Mouse (Mus musculus) neural tube, embryonic 14.5 days (tissue): Measurements from ENCODE around the gene Myrf. TPM values are rescaled to one million over a fixed set of nuclear protein-coding genes. Genes with fewer than 3 reads are reported as not detected.

Experiments used
- ATAC-seq: fragments of 200-750 bp; cut with Nextera tagmentation; 2 replicates; pipeline ENCODE4 v1.8.0; 2017; ENCODE audit warnings: low read depth, mild to moderate bottlenecking, moderate TSS enrichment, moderate library complexity
- H3K27ac ChIP-seq: fragments of 300-500 bp; sonication (generic); 2 replicates; pipeline ENCODE4 v1.5.1; 2014; ENCODE audit warnings: low read depth, mild to moderate bottlenecking, control low read depth, low read length, moderate library complexity, mixed read lengths
- H3K27me3 ChIP-seq: fragments of 300-500 bp; sonication (generic); 2 replicates; pipeline ENCODE4 v1.6.1; 2014; ENCODE audit warnings: low read length; ENCODE audit not compliant: control insufficient read depth, insufficient read depth
- H3K36me3 ChIP-seq: fragments of 300-500 bp; sonication (generic); 2 replicates; pipeline ENCODE4 v1.6.1; 2014; ENCODE audit warnings: low read length, mixed read lengths; ENCODE audit not compliant: control insufficient read depth, insufficient read depth
- H3K4me1 ChIP-seq: fragments of 300-500 bp; sonication (generic); 2 replicates; pipeline ENCODE4 v1.6.1; 2014; ENCODE audit warnings: low read length; ENCODE audit not compliant: control insufficient read depth, insufficient read depth
- H3K4me2 ChIP-seq: fragments of 300-500 bp; sonication (generic); 2 replicates; pipeline ENCODE4 v1.6.1; 2014; ENCODE audit warnings: mild to moderate bottlenecking, low read depth, low read length, control low read depth
- H3K4me3 ChIP-seq: fragments of 300-500 bp; sonication (generic); 2 replicates; pipeline ENCODE4 v1.5.1; 2014; ENCODE audit warnings: low read depth, low read length, control low read depth, mixed read lengths
- H3K9ac ChIP-seq: fragments of 300-500 bp; sonication (generic); replicated peaks from 2 replicates; pipeline ENCODE4 v1.6.1; 2014; ENCODE audit warnings: low read depth, mild to moderate bottlenecking, control low read depth, low read length, mixed read lengths
- H3K9me3 ChIP-seq: fragments of 300-500 bp; sonication (generic); 2 replicates; pipeline ENCODE4 v1.6.1; 2016; ENCODE audit warnings: low read length; ENCODE audit not compliant: control insufficient read depth
- WGBS: fragments of 180-500 bp; shearing (Covaris S2); extraction: QIAGEN DNeasy Blood & Tissue Kit; methylation state at CpG from one replicate; pipeline ENCODE4 v1.1.7; 2014; 5-methylcytosine and 5-hydroxymethylcytosine counted together
- polyA plus RNA-seq: library from polyadenylated mRNA; unstranded; fragments of >200 nt; fragmentation: Nextera tagmentation; extraction: Ambion mirVana; gene quantifications from 2 replicates; pipeline ENCODE4 v1.2.1, GENCODE M21; 2014

The Myrf gene
- polyA plus RNA-seq, 1 experiment from 2014 or later = 0.76 TPM

- Histone ChIP-seq H3K36me3 (peaks cover 58% of the 10 kb centered on the region), H3K4me2 (no peak overlapping the region), H3K9ac (no peak overlapping the region), H3K27ac (no peak overlapping the region), H3K9me3 (no peaks in the 10 kb centered on the region), H3K27me3 (no peaks in the 10 kb centered on the region), H3K4me3 (no peak overlapping the region), H3K4me1 (no peaks in the 10 kb centered on the region)
- WGBS = 88% methylated on average over 11 of the region's 11 CpGs
- ATAC-seq = no peak
Observed at GRCm38 (mm10) chr19:10194337-10194736, 46.2 kb downstream of the Myrf start.

GRCm38 (mm10) chr19:10191326-10191725, 49.2 kb downstream of the Myrf start:
- H3K9me3 ChIP-seq = no peaks in the 10 kb centered on the region
- no peak overlapping the region for H3K4me2 ChIP-seq
- no peak for ATAC-seq
- 78% methylated on average over 7 of the region's 7 CpGs for WGBS
- no peaks in the 10 kb centered on the region for H3K27me3 ChIP-seq
- peaks cover 79% of the 10 kb centered on the region for H3K36me3 ChIP-seq
- no peak overlapping the region for H3K9ac ChIP-seq
- no peak overlapping the region for H3K4me3 ChIP-seq
- H3K27ac ChIP-seq = no peak overlapping the region
- no peaks in the 10 kb centered on the region for H3K4me1 ChIP-seq

- 57% methylated on average over 2 of the region's 2 CpGs for WGBS
- H3K9ac ChIP-seq = no peak overlapping the region
- H3K9me3 ChIP-seq = no peaks in the 10 kb centered on the region
- H3K27me3 ChIP-seq = no peaks in the 10 kb centered on the region
- H3K36me3 ChIP-seq = peaks cover 82% of the 10 kb centered on the region
- H3K4me1 ChIP-seq = no peaks in the 10 kb centered on the region
- H3K4me2 ChIP-seq = no peak overlapping the region
- H3K27ac ChIP-seq = no peak overlapping the region
- H3K4me3 ChIP-seq = no peak overlapping the region
- no peak for ATAC-seq
Observed at GRCm38 (mm10) chr19:10190796-10191195, 49.8 kb downstream of the Myrf start.

GRCm38 (mm10) chr19:10189940-10190339, 50.6 kb downstream of the Myrf start:
- no peak overlapping the region for H3K4me2 ChIP-seq
- no peaks in the 10 kb centered on the region for H3K27me3 ChIP-seq
- ATAC-seq = no peak
- no peak overlapping the region for H3K27ac ChIP-seq
- peaks cover 83% of the 10 kb centered on the region for H3K36me3 ChIP-seq
- peaks cover 7% of the 10 kb centered on the region for H3K4me1 ChIP-seq
- WGBS = 91% methylated on average over 8 of the region's 8 CpGs
- H3K4me3 ChIP-seq = no peak overlapping the region
- no peaks in the 10 kb centered on the region for H3K9me3 ChIP-seq
- H3K9ac ChIP-seq = no peak overlapping the region

- no peak for ATAC-seq
- no peaks in the 10 kb centered on the region for H3K9me3 ChIP-seq
- H3K4me1 ChIP-seq = peaks cover 17% of the 10 kb centered on the region
- H3K4me2 ChIP-seq = no peak overlapping the region
- WGBS = 92% methylated on average over 6 of the region's 6 CpGs
- no peak overlapping the region for H3K4me3 ChIP-seq
- no peak overlapping the region; the same call in 1 of the 2 replicates for H3K27ac ChIP-seq
- no peak overlapping the region for H3K9ac ChIP-seq
- peaks cover 75% of the 10 kb centered on the region for H3K36me3 ChIP-seq
- no peaks in the 10 kb centered on the region for H3K27me3 ChIP-seq
Observed at GRCm38 (mm10) chr19:10189022-10189421, 51.5 kb downstream of the Myrf start.

- peak; percentile 25; the same call in 1 of the 2 replicates for ATAC-seq
- H3K27ac ChIP-seq = peak overlapping the region; percentile 10; the same call in 1 of the 2 replicates
- no peak overlapping the region for H3K4me3 ChIP-seq
- peaks cover 68% of the 10 kb centered on the region for H3K36me3 ChIP-seq
- peaks cover 17% of the 10 kb centered on the region for H3K4me1 ChIP-seq
- no peaks in the 10 kb centered on the region for H3K27me3 ChIP-seq
- 57% methylated on average over 10 of the region's 10 CpGs for WGBS
- no peaks in the 10 kb centered on the region for H3K9me3 ChIP-seq
- no peak overlapping the region for H3K4me2 ChIP-seq
- H3K9ac ChIP-seq = no peak overlapping the region
Observed at GRCm38 (mm10) chr19:10188281-10188811, 52.2 kb downstream of the Myrf start.

GRCm38 (mm10) chr19:10186569-10186968, 54.0 kb downstream of the Myrf start:
- H3K9ac ChIP-seq = no peak overlapping the region
- H3K27me3 ChIP-seq = no peaks in the 10 kb centered on the region
- no peak overlapping the region for H3K4me3 ChIP-seq
- H3K36me3 ChIP-seq = peaks cover 52% of the 10 kb centered on the region
- 96% methylated on average over 8 of the region's 8 CpGs for WGBS
- no peak overlapping the region for H3K27ac ChIP-seq
- H3K4me1 ChIP-seq = peaks cover 21% of the 10 kb centered on the region
- ATAC-seq = no peak
- no peaks in the 10 kb centered on the region for H3K9me3 ChIP-seq
- H3K4me2 ChIP-seq = no peak overlapping the region

GRCm38 (mm10) chr19:10185876-10186275, 54.7 kb downstream of the Myrf start:
- no peak overlapping the region for H3K9ac ChIP-seq
- no peak overlapping the region for H3K4me2 ChIP-seq
- 91% methylated on average over 3 of the region's 3 CpGs for WGBS
- H3K4me1 ChIP-seq = peaks cover 21% of the 10 kb centered on the region
- H3K9me3 ChIP-seq = no peaks in the 10 kb centered on the region
- no peak overlapping the region for H3K4me3 ChIP-seq
- peaks cover 47% of the 10 kb centered on the region for H3K36me3 ChIP-seq
- H3K27me3 ChIP-seq = no peaks in the 10 kb centered on the region
- H3K27ac ChIP-seq = no peak overlapping the region
- no peak for ATAC-seq

GRCm38 (mm10) chr19:10184096-10184495, 56.5 kb downstream of the Myrf start:
- no peaks in the 10 kb centered on the region for H3K9me3 ChIP-seq
- H3K27ac ChIP-seq = peak overlapping the region; percentile 97
- H3K4me2 ChIP-seq = peak overlapping the region; percentile 85
- H3K4me1 ChIP-seq = peaks cover 21% of the 10 kb centered on the region
- WGBS = 7% methylated on average over 12 of the region's 12 CpGs
- H3K36me3 ChIP-seq = peaks cover 31% of the 10 kb centered on the region
- H3K4me3 ChIP-seq = peak overlapping the region; percentile 92
- ATAC-seq = peak; percentile 13; the same call in 1 of the 2 replicates
- peak overlapping the region; percentile 95 for H3K9ac ChIP-seq
- H3K27me3 ChIP-seq = no peaks in the 10 kb centered on the region
